Mouse (Mus musculus): Measurements from ENCODE around the gene Apoc3.

DNA sequence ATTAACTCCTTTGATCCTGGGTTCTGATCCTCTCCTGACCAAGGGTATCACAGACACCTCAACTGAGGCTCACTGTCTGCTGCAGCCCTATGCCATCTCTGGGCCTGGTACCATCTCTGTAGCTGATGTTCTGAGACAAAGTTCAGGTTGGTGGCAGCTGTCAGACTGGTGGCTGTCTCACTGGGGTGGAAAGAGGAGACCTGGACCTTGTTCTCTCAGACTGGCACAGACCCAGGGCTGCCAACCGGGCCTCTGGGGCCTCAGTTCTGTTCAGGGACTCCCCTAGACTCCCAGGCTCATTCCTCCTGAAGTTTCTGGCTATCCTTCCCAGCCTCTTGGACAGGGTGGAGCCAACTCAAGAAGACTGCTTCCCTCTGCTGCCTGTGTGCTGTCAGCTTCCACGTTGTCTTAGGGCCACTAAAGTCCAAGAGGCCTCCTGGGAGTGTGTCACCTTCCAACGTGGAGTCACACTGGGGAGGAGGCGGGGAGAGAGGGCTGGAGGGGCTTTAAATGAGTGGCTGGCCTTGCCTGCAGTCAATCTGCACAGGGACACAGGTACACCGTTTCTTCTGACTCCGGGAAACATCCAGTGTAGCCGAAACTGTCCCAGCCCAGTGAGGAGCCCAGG lies 5.2 kb upstream of the Apoc3 start, which contains the start of gene Apoa4:
- no peak for TF ChIP-seq CHD2 (IDR thresholded peaks at IDR 0.05; ENCODE audit: low read depth, low read length)
- TF ChIP-seq ZNF384 (IDR thresholded peaks at IDR 0.05; ENCODE audit: low read depth, low read length) = no peak
